Mouse (Mus musculus) WW6 (cell line): ENCODE measurements around the gene Rps11.
"Not testable (repeated sequence)": the region's sequence is repeated elsewhere in the genome, so short reads cannot be mapped to it uniquely, and the experiment has no call there.

Experiments
- DNase-seq: peaks from one replicate; pipeline ENCODE4 v3.0.0-alpha.2; 2013; ENCODE audit warnings: low read depth, low spot score

Gene Rps11

GRCm38 (mm10) chr7:45154096-45154992, 30.1 kb upstream of the Rps11 start, which contains the start of the genes Pih1d1 and Aldh16a1:
Pih1d1 (plus strand) TSS chr7:45154303.
Aldh16a1 (minus strand) TSS chr7:45154584.
- peak; percentile 86 for DNase-seq

GRCm38 (mm10) chr7:45153586-45153985, 29.3 kb upstream of the Rps11 start:
- no peak for DNase-seq

- DNase-seq: not testable (repeated sequence)
Observed at GRCm38 (mm10) chr7:45153052-45153451, 28.8 kb upstream of the Rps11 start.

GRCm38 (mm10) chr7:45151303-45151702, 27.1 kb upstream of the Rps11 start:
- no peak for DNase-seq

GRCm38 (mm10) chr7:45150321-45150720, 26.1 kb upstream of the Rps11 start:
- no peak for DNase-seq

- no peak for DNase-seq
Observed at GRCm38 (mm10) chr7:45149545-45149944, 25.3 kb upstream of the Rps11 start.

GRCm38 (mm10) chr7:45148534-45149098, 24.4 kb upstream of the Rps11 start:
- DNase-seq: no peak

GRCm38 (mm10) chr7:45147899-45148298, 23.7 kb upstream of the Rps11 start:
- DNase-seq: no peak

- no peak for DNase-seq
Observed at GRCm38 (mm10) chr7:45147267-45147666, 23.0 kb upstream of the Rps11 start.

GRCm38 (mm10) chr7:45145460-45145859, 21.2 kb upstream of the Rps11 start:
- no peak for DNase-seq

GRCm38 (mm10) chr7:45144368-45145174, 20.3 kb upstream of the Rps11 start:
- DNase-seq: no peak

GRCm38 (mm10) chr7:45141914-45142313, 17.7 kb upstream of the Rps11 start:
- DNase-seq: no peak

GRCm38 (mm10) chr7:45141319-45141718, 17.1 kb upstream of the Rps11 start:
- DNase-seq: no peak

GRCm38 (mm10) chr7:45139904-45140723, 15.9 kb upstream of the Rps11 start:
- no peak for DNase-seq

GRCm38 (mm10) chr7:45138403-45138802, 14.2 kb upstream of the Rps11 start:
- DNase-seq: no peak

GRCm38 (mm10) chr7:45137171-45138006, 13.2 kb upstream of the Rps11 start:
- DNase-seq: no peak

GRCm38 (mm10) chr7:45135993-45136567, 11.8 kb upstream of the Rps11 start, which contains the start of the genes Gm45713 and Flt3l:
Gm45713 (minus strand) TSS chr7:45136231.
Flt3l (minus strand) TSS chr7:45136432.
- no peak for DNase-seq

GRCm38 (mm10) chr7:45135370-45135769, 11.1 kb upstream of the Rps11 start:
- DNase-seq: no peak

GRCm38 (mm10) chr7:45134544-45135026, 10.3 kb upstream of the Rps11 start:
- DNase-seq: peak; percentile 88
